Mouse (Mus musculus) NIH3T3 (cell line): ENCODE data around the gene Setd4.
"Not testable (repeated sequence)": the region's sequence is repeated elsewhere in the genome, so short reads cannot be mapped to it uniquely, and the experiment has no call there.

Experiments
- DNase-seq: peaks from one replicate; pipeline ENCODE4 v3.0.0-alpha.2; 2012; ENCODE audit warnings: low read depth

Setd4 gene

GRCm38 (mm10) chr16:93603439-93604212 lies at the start of gene Setd4:
Setd4 (minus strand) TSS chr16:93604063.
- peak; percentile 95 for DNase-seq

- no peak for DNase-seq
Measured at GRCm38 (mm10) chr16:93648441-93649183, 44.7 kb upstream of the Setd4 start.

GRCm38 (mm10) chr16:93644006-93644405 lies 40.1 kb upstream of the Setd4 start:
- peak; percentile 62 for DNase-seq

GRCm38 (mm10) chr16:93627761-93628400 lies 24.0 kb upstream of the Setd4 start, which contains the start of gene Gm5678:
Gm5678 (plus strand) TSS chr16:93628097.
- no peak for DNase-seq

- peak; percentile 53 for DNase-seq
Measured at GRCm38 (mm10) chr16:93626745-93627144, 22.9 kb upstream of the Setd4 start.

- no peak for DNase-seq
Measured at GRCm38 (mm10) chr16:93624671-93625070, 20.8 kb upstream of the Setd4 start.

GRCm38 (mm10) chr16:93623759-93624158 lies 19.9 kb upstream of the Setd4 start:
- not testable (repeated sequence) for DNase-seq

- DNase-seq, result peak; percentile 72
Measured at GRCm38 (mm10) chr16:93615118-93615870, 11.4 kb upstream of the Setd4 start.

GRCm38 (mm10) chr16:93610961-93611360 lies 7.1 kb upstream of the Setd4 start:
- no peak for DNase-seq

- peak; percentile 0 for DNase-seq
Measured at GRCm38 (mm10) chr16:93609796-93610195, 5.9 kb upstream of the Setd4 start.

GRCm38 (mm10) chr16:93608731-93609130 lies 4.9 kb upstream of the Setd4 start:
- DNase-seq, result peak; percentile 1

- DNase-seq, result peak; percentile 94
Measured at GRCm38 (mm10) chr16:93607669-93608101, 3.8 kb upstream of the Setd4 start.

GRCm38 (mm10) chr16:93606146-93606545 lies 2.3 kb upstream of the Setd4 start:
- DNase-seq, result no peak

- DNase-seq, result no peak
Measured at GRCm38 (mm10) chr16:93605553-93605952, 1.7 kb upstream of the Setd4 start, which contains the start of gene Cbr1. Cbr1 (plus strand) TSS chr16:93605853.

GRCm38 (mm10) chr16:93604481-93604969 lies 662 bp upstream of the Setd4 start:
- no peak for DNase-seq

- no peak for DNase-seq
Measured at GRCm38 (mm10) chr16:93599461-93599860, 4.4 kb downstream of the Setd4 start.

- no peak for DNase-seq
Measured at GRCm38 (mm10) chr16:93597551-93597950, 6.3 kb downstream of the Setd4 start.

- DNase-seq, result no peak
Measured at GRCm38 (mm10) chr16:93596807-93597206, 7.1 kb downstream of the Setd4 start.

GRCm38 (mm10) chr16:93595766-93596165 lies 8.1 kb downstream of the Setd4 start:
- no peak for DNase-seq

GRCm38 (mm10) chr16:93594448-93594847 lies 9.4 kb downstream of the Setd4 start:
- no peak for DNase-seq

- peak; percentile 11 for DNase-seq
Measured at GRCm38 (mm10) chr16:93593406-93593805, 10.5 kb downstream of the Setd4 start.

GRCm38 (mm10) chr16:93592711-93593110 lies 11.2 kb downstream of the Setd4 start:
- DNase-seq, result no peak
